Mouse (Mus musculus) forebrain, embryonic 11.5 days (tissue): Measurements from ENCODE around the gene Car10. TPM values are rescaled to one million over a fixed set of nuclear protein-coding genes. Genes with fewer than 3 reads are reported as not detected.

ENCODE experiments used
- ATAC-seq: fragments of 200-750 bp; cut with Nextera tagmentation; replicated peaks from 2 replicates; pipeline ENCODE4 v1.8.0; 2017; ENCODE audit warnings: moderate TSS enrichment; ENCODE audit not compliant: low FRiP score
- DNase-seq: peaks from one replicate; pipeline ENCODE4 v3.0.0-alpha.2; 2017; ENCODE audit warnings: low spot score
- H3K27ac ChIP-seq: fragments of 300-500 bp; sonication (generic); 2 replicates; pipeline ENCODE4 v1.5.1; 2014; ENCODE audit warnings: low read depth, low read length
- H3K27me3 ChIP-seq: fragments of 300-500 bp; sonication (generic); 2 replicates; pipeline ENCODE4 v1.6.1; 2014; ENCODE audit warnings: mild to moderate bottlenecking, low read length, mixed read lengths; ENCODE audit not compliant: control insufficient read depth, insufficient read depth
- H3K36me3 ChIP-seq: fragments of 300-500 bp; sonication (generic); 2 replicates; pipeline ENCODE4 v1.6.1; 2014; ENCODE audit warnings: mild to moderate bottlenecking, low read length, moderate library complexity, mixed read lengths; ENCODE audit not compliant: control insufficient read depth, insufficient read depth
- H3K4me1 ChIP-seq: fragments of 300-500 bp; sonication (generic); replicated peaks from 2 replicates; pipeline ENCODE4 v1.6.1; 2014; ENCODE audit warnings: low read length, mixed read lengths; ENCODE audit not compliant: control insufficient read depth, insufficient read depth
- H3K4me2 ChIP-seq: fragments of 300-500 bp; sonication (generic); 2 replicates; pipeline ENCODE4 v1.6.1; 2014; ENCODE audit warnings: low read depth, mild to moderate bottlenecking, low read length, moderate library complexity, mixed read lengths; ENCODE audit not compliant: severe bottlenecking
- H3K4me3 ChIP-seq: fragments of 300-500 bp; sonication (generic); 2 replicates; pipeline ENCODE4 v1.5.1; 2014; ENCODE audit warnings: low read depth, low read length
- H3K9ac ChIP-seq: fragments of 300-500 bp; sonication (generic); 2 replicates; pipeline ENCODE4 v1.6.1; 2014; ENCODE audit warnings: low read length
- H3K9me3 ChIP-seq: fragments of 300-500 bp; sonication (generic); 2 replicates; pipeline ENCODE4 v1.6.1; 2016; ENCODE audit warnings: low read length, mixed read lengths; ENCODE audit not compliant: control insufficient read depth
- WGBS: fragments of 180-500 bp; shearing (Covaris S2); extraction: QIAGEN DNeasy Blood & Tissue Kit; methylation state at CpG from one replicate; pipeline ENCODE4 v1.1.7; 2014; 5-methylcytosine and 5-hydroxymethylcytosine counted together
- polyA plus RNA-seq: library from polyadenylated mRNA; unstranded; fragments of >200 nt; fragmentation: Nextera tagmentation; extraction: Ambion mirVana; gene quantifications from 2 replicates; pipeline ENCODE4 v1.2.1, GENCODE M21; 2014

Car10 gene
- polyA plus RNA-seq, 1 experiment from 2014 or later = 1.3 TPM

DNA sequence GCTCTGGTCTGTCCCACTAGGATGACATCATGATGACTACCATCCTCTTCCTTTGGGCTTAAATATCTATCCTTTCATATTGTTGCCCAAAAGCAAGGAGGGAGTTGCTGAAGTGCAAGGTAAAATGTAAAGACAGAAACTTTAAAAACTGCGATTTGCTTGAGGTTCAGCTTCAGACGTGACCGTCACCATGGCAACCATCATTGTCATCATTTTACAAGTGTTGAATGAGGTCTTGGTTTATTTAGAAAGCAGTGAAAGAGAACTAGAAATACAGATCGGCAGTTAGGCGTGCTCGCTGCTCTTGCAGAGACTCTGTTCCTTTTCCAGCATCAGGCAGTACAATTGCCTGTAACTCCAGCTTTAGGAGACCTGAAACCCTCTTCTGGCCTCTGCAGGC, 400.1 kb downstream of the Car10 start:
- Histone ChIP-seq H3K4me1 (no peaks in the 10 kb centered on the region; the same call in 1 of the 2 replicates), H3K9me3 (no peaks in the 10 kb centered on the region), H3K36me3 (no peaks in the 10 kb centered on the region), H3K27ac (no peak overlapping the region), H3K9ac (no peak overlapping the region), H3K27me3 (no peaks in the 10 kb centered on the region), H3K4me3 (no peak overlapping the region), H3K4me2 (no peak overlapping the region)
- WGBS = 84% methylated on average over 6 of the region's 6 CpGs
- DNase-seq (no peak), ATAC-seq (no peak)

DNA sequence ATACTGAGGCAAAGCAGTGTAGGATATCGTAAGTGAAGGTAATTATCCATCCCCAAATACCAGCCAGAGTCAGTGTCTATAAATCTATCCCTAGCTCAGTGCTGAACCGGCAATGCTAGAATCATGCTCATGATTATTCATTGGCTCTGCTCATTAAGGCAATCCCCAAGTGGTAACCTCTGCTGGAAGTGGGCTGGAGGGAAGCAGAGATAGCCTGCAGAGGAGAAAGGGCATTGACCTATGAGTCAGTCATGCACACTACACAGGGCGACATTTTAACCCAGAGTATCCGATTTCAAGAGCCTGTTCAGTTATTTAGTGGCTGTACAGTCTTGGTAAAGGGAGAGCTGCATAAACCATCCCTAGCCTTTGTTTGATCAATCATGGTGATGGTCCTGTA, 402.6 kb downstream of the Car10 start:
- Histone ChIP-seq H3K9ac (no peak overlapping the region), H3K4me2 (no peak overlapping the region), H3K4me3 (no peak overlapping the region), H3K9me3 (no peaks in the 10 kb centered on the region), H3K4me1 (no peaks in the 10 kb centered on the region; the same call in 1 of the 2 replicates), H3K27me3 (no peaks in the 10 kb centered on the region), H3K27ac (no peak overlapping the region), H3K36me3 (no peaks in the 10 kb centered on the region)
- no peak for ATAC-seq
- WGBS = 51% methylated on average over 4 of the region's 4 CpGs
- no peak for DNase-seq

- no peaks in the 10 kb centered on the region for H3K36me3 ChIP-seq
- H3K27me3 ChIP-seq = no peaks in the 10 kb centered on the region
- H3K4me1 ChIP-seq = no peaks in the 10 kb centered on the region; the same call in 1 of the 2 replicates
- no peaks in the 10 kb centered on the region for H3K9me3 ChIP-seq
- 77% methylated on average over 5 of the region's 5 CpGs for WGBS
- H3K9ac ChIP-seq = no peak overlapping the region
- no peak overlapping the region for H3K4me2 ChIP-seq
- no peak for ATAC-seq
- H3K27ac ChIP-seq = no peak overlapping the region
- H3K4me3 ChIP-seq = no peak overlapping the region
- DNase-seq = no peak
Observed at GRCm38 (mm10) chr11:93501671-93502070, 403.8 kb downstream of the Car10 start.

GRCm38 (mm10) chr11:93502864-93503263, 405.0 kb downstream of the Car10 start:
- H3K4me1 ChIP-seq = no peaks in the 10 kb centered on the region; the same call in 1 of the 2 replicates
- no peak for ATAC-seq
- H3K27ac ChIP-seq = no peak overlapping the region
- no peaks in the 10 kb centered on the region for H3K9me3 ChIP-seq
- no peak for DNase-seq
- H3K4me3 ChIP-seq = no peak overlapping the region
- H3K9ac ChIP-seq = no peak overlapping the region
- WGBS = 85% methylated on average over 3 of the region's 3 CpGs
- H3K36me3 ChIP-seq = no peaks in the 10 kb centered on the region
- no peak overlapping the region for H3K4me2 ChIP-seq
- no peaks in the 10 kb centered on the region for H3K27me3 ChIP-seq

DNA sequence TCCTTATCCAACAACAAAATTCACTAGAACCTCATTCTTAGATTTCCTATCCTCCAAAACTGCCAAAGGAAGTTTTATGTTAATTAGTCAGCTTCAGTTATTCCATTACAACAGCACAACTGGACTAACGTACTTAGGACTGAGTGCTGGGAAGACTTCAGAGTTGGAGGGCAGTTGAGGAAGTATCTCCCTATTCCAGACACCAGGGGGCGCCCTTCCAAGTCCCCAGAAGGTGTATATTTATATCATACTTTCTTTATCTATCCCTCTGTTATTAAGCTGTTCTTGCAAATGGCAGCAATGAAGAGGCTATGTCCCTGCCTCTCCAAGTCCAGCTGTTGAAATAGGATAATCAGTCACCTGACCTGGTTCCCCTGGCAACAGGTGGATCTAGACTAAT, 405.6 kb downstream of the Car10 start:
- no peak for ATAC-seq
- no peaks in the 10 kb centered on the region for H3K36me3 ChIP-seq
- H3K27ac ChIP-seq = no peak overlapping the region
- no peak overlapping the region for H3K4me3 ChIP-seq
- 31% methylated on average over 2 of the region's 2 CpGs for WGBS
- no peak overlapping the region for H3K4me2 ChIP-seq
- H3K27me3 ChIP-seq = no peaks in the 10 kb centered on the region
- DNase-seq = no peak
- no peak overlapping the region for H3K9ac ChIP-seq
- no peaks in the 10 kb centered on the region; the same call in 1 of the 2 replicates for H3K4me1 ChIP-seq
- no peaks in the 10 kb centered on the region for H3K9me3 ChIP-seq

DNA sequence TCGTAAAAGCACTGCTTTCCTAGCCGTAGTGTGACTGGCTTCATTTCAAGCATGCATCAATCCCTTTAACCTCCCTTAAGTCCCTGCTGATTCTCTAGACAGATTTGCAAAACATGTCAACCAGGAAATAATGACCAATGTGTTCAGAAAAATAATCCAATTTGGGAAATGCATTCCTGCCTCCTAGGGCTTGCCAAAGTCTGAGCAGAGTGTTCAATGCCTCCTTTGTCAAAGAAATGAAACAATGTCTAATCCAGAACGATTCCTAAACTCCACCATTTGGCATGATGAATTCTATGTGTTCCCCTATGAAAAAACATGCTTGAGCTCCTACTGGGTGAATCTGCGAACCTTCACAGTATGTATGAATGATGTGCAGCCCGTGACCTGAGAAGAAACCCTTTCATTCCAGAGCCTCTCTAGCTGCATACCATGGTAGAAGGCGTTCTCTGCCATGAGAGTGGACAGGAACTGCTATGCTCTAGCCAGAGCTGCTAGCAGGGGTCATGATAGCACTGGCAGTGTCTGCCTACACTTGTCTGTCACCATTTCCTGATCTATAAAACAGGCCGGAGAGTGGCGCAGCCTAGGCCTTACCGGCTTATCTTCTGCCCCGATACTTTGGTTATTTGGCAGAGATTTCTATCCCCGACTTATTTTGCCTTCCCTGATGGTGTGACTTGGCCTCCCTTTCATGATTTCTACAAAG, 411.9 kb downstream of the Car10 start:
- Histone ChIP-seq H3K9ac (no peak overlapping the region), H3K9me3 (no peaks in the 10 kb centered on the region), H3K27me3 (no peaks in the 10 kb centered on the region), H3K4me1 (no peaks in the 10 kb centered on the region), H3K36me3 (no peaks in the 10 kb centered on the region), H3K27ac (no peak overlapping the region), H3K4me3 (no peak overlapping the region), H3K4me2 (no peak overlapping the region)
- no peak for DNase-seq
- 76% methylated on average over 11 of the region's 11 CpGs for WGBS
- no peak for ATAC-seq

GRCm38 (mm10) chr11:93512843-93513242, 415.0 kb downstream of the Car10 start:
- ATAC-seq (no peak), DNase-seq (no peak)
- Histone ChIP-seq H3K36me3 (no peaks in the 10 kb centered on the region), H3K4me3 (no peak overlapping the region), H3K9me3 (no peaks in the 10 kb centered on the region), H3K9ac (no peak overlapping the region), H3K27ac (no peak overlapping the region), H3K4me2 (no peak overlapping the region), H3K4me1 (no peaks in the 10 kb centered on the region), H3K27me3 (no peaks in the 10 kb centered on the region)
- WGBS = 80% methylated on average over 2 of the region's 2 CpGs

GRCm38 (mm10) chr11:93514396-93514795, 416.6 kb downstream of the Car10 start:
- DNase-seq = no peak
- H3K27ac ChIP-seq = no peak overlapping the region
- no peak for ATAC-seq
- no peaks in the 10 kb centered on the region for H3K4me1 ChIP-seq
- H3K27me3 ChIP-seq = no peaks in the 10 kb centered on the region
- no peaks in the 10 kb centered on the region for H3K9me3 ChIP-seq
- no peaks in the 10 kb centered on the region for H3K36me3 ChIP-seq
- H3K4me2 ChIP-seq = no peak overlapping the region
- WGBS = 33% methylated on average over 2 of the region's 2 CpGs
- no peak overlapping the region for H3K4me3 ChIP-seq
- no peak overlapping the region for H3K9ac ChIP-seq

- Histone ChIP-seq H3K27ac (no peak overlapping the region), H3K9me3 (no peaks in the 10 kb centered on the region), H3K4me2 (no peak overlapping the region), H3K36me3 (no peaks in the 10 kb centered on the region), H3K4me1 (no peaks in the 10 kb centered on the region), H3K9ac (no peak overlapping the region), H3K27me3 (no peaks in the 10 kb centered on the region), H3K4me3 (no peak overlapping the region)
- ATAC-seq (no peak), DNase-seq (no peak)
- whole genome bisulfite sequencing = 86% methylated on average over 6 of the region's 6 CpGs
Observed at GRCm38 (mm10) chr11:93515566-93515965, 417.7 kb downstream of the Car10 start.
